Mouse (Mus musculus) cerebellum, postnatal 36 days (tissue): ENCODE data around the gene Vipr2.

Source experiments
- DNase-seq, 2 experiments: peaks; one replicate each; pipeline ENCODE4 v3.0.0; 2021 to 2022; ENCODE audit warnings: mixed read lengths in 2 of 2

Gene Vipr2

GRCm38 (mm10) chr12:116159223-116159622 lies 81.7 kb downstream of the Vipr2 start:
- no peak for DNase-seq

DNA sequence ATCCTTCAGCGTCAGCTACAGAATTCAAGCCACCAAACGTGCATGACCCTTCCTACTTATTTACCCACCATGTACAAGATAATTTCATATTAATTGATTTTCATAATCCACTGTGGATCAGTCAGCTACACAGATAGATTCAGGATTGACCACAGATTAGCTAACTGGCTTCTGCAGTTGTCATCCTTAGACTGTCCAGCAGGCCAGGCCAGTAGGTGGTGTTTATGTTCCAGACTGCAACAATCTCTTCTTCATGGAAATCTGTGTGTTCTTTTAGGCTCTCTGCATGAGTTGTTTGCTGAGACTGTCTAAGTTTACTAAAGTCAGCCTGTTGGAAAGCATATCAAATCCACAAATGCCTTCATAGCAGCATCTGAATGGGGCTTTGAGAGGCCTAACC lies 82.2 kb downstream of the Vipr2 start:
- DNase-seq, result no peak

DNA sequence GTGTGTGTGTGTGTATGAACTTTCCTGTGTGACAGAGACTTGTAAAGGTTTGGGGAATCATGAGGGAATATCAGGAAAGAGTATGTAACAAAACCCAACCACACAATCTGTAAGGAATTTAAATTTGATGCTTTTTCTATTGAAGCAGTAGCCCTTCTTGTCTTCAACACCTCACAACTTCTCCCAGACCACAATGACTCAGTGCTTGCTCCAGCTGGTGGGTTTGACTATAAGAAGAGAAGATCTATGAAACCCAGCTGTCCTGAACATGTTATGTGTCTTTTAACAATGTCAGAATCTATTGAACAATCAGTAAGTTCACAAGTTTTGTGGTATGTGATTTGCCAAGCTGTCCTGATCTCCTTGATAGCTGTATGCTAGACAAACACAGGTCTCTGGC lies 87.8 kb downstream of the Vipr2 start:
- DNase-seq, result no peak

GRCm38 (mm10) chr12:116169666-116170065 lies 92.1 kb downstream of the Vipr2 start:
- no peak for DNase-seq

- no peak for DNase-seq
Measured at GRCm38 (mm10) chr12:116176930-116177329, 99.4 kb downstream of the Vipr2 start.

GRCm38 (mm10) chr12:116181436-116182050 lies 104.0 kb downstream of the Vipr2 start:
- DNase-seq, result no peak

- no peak for DNase-seq
Measured at GRCm38 (mm10) chr12:116182376-116182775, 104.8 kb downstream of the Vipr2 start.

DNA sequence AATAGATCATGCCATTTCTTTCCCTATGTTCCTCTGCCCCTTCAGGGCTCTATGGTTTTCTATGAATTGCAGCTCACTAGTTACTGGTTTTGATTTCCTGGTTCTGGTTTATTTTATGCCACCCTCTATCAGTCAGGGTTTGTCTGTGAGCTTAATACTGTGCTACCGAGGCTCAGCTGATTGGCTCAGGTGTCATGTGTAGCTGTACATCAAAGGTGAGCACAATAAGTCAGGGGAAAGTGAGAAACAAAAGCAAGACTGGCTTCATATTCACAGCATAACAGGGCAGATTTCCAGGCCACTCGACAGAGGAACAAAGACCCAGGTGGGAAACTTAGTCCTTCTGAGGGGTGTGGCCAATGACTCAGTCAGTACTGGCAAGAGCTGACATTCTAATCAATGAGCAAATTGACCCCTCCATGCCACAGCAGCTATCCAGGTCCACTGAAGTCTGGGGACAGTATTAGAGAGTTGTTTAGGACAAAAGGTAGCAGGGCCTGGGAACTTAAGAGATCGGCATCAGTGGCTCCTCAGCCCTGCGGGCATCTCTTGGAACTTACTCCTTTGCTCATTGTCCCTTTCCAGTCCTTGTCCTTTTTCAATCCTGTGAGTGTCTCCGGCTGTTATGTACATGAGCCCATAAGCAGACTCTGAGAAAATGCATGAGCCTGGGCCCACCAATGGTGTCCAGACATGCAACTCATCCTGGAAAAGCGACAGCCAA lies 105.8 kb downstream of the Vipr2 start:
- DNase-seq, result no peak

DNA sequence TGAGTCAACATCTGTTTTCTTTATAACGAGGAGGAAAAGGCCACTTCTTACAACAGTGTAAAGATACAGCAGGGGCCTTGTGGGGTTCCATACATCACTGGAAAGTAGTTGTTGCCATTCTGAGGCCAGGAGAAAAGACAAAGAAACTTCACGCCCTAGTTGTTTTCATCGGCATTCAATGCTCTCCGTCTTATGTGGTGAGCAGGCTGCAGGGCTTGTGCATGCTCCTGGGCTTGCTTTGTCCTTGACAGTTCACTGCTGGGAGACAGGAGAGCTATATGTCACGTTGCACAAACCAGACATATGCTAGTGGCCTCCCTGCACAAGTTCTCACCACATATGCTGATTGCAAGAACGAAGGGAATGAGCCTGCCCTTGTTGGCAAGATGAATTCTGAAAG lies 116.4 kb downstream of the Vipr2 start:
- DNase-seq, result no peak

- peak; percentile 55 to 58 for DNase-seq
Measured at GRCm38 (mm10) chr12:116194641-116195040, 117.1 kb downstream of the Vipr2 start.
